ENCODE assay signal across 7 mouse cellular contexts in the genomic region with DNA sequence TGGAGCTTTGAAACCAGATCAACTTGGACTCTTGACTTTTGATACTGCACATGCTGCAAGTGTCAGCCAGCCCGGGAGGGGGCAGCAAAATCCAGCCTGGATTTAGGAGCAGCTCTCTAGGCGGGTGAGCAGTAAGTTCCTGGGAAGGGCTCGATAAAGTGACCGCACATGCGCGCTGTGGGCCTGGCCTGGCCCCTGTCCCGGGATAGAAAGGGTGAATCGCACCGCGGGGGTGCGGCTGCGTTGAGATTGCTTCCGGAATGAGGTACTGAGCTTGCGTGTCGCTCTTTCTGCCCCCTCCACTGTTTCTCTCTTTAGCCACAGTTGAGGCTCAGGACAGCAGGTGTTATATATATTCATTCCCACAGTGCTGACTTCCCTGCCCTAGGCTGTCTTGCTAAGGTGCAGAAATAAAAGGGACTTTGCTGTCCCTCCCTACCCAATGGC. TPM values are rescaled to one million over a fixed set of nuclear protein-coding genes. Genes with fewer than 3 reads are reported as not detected.
DNase-seq lines count a peak whose midpoint lies in the region; ATAC-seq and TF ChIP-seq lines count a peak whose summit lies in the region.

No protein-coding gene starts in this region.

- H3K27me3 ChIP-seq in intestine, postnatal 0 days (replicated peaks; ENCODE audit: control insufficient read depth, insufficient read depth, low read length): no peaks in the 10 kb centered on the region
- H3K27me3 ChIP-seq in midbrain, embryonic 13.5 days: peaks cover 12% of the 10 kb centered on the region

- under 1% methylated on average over 15 of the region's 15 CpGs for WGBS in intestine, postnatal 0 days
- 0% methylated on average over 15 of the region's 15 CpGs for WGBS in midbrain, embryonic 13.5 days

- DNase-seq in adrenal gland, adult 18-20 months (ENCODE audit: low spot score in 2 of 2): peak; percentile 80 to 87
- peak; percentile 92 for DNase-seq in embryo, embryonic 11 days
- DNase-seq in gonadal fat pad, adult 2 months (ENCODE audit: low read depth): peak; percentile 42
- DNase-seq in left cerebral cortex, postnatal 4 days: peak; percentile 86
- DNase-seq in spleen, adult 12 weeks (ENCODE audit: low spot score): peak; percentile 23

- intact Hi-C loops in left cerebral cortex, postnatal 4 days (cut with DNase I): loop anchor here (10.0 kb wide), 1 partner anchor 352 kb away; no protein-coding TSS in a partner anchor

- peak; percentile 95 for TF ChIP-seq CTCF in intestine, postnatal 0 days (IDR thresholded peaks at IDR 0.05; ENCODE audit: low read depth)

- no peak overlapping the region for H3K9ac ChIP-seq in intestine, postnatal 0 days (ENCODE audit: low read depth, low read length)
- peak overlapping the region; percentile 47 for H3K9ac ChIP-seq in midbrain, embryonic 13.5 days (replicated peaks)

- no peak overlapping the region for H3K27ac ChIP-seq in intestine, postnatal 0 days (ENCODE audit: low read depth, low read length)
- no peak overlapping the region for H3K27ac ChIP-seq in midbrain, embryonic 13.5 days

- peak overlapping the region; percentile 61 for H3K4me2 ChIP-seq in intestine, postnatal 0 days (replicated peaks; ENCODE audit: low read depth)
- peak overlapping the region; percentile 65 for H3K4me2 ChIP-seq in midbrain, embryonic 13.5 days (replicated peaks)

- ATAC-seq in intestine, postnatal 0 days: peak; percentile 98
- peak; percentile 98 for ATAC-seq in midbrain, embryonic 13.5 days

- no peaks in the 10 kb centered on the region for H3K9me3 ChIP-seq in intestine, postnatal 0 days (ENCODE audit: control insufficient read depth)
- no peaks in the 10 kb centered on the region for H3K9me3 ChIP-seq in midbrain, embryonic 13.5 days

- H3K4me3 ChIP-seq in intestine, postnatal 0 days (ENCODE audit: low read depth, low read length): peak overlapping the region; percentile 38
- peak overlapping the region; percentile 44 for H3K4me3 ChIP-seq in midbrain, embryonic 13.5 days (replicated peaks)

- H3K36me3 ChIP-seq in intestine, postnatal 0 days (ENCODE audit: control insufficient read depth, insufficient read depth): no peaks in the 10 kb centered on the region
- no peaks in the 10 kb centered on the region for H3K36me3 ChIP-seq in midbrain, embryonic 13.5 days

- no peaks in the 10 kb centered on the region for H3K4me1 ChIP-seq in intestine, postnatal 0 days (replicated peaks; ENCODE audit: control insufficient read depth, insufficient read depth, low read length)
- peaks cover 9% of the 10 kb centered on the region; the same call in 1 of the 2 replicates for H3K4me1 ChIP-seq in midbrain, embryonic 13.5 days (replicated peaks)

RNA-seq across cellular contexts. Expression of gene Tmem14a, which starts 52.1 kb away (rescaled TPM):
- 1 to 10 TPM; 5.5 to 5.9 TPM for total RNA-seq in adrenal gland, adult 18-20 months (2021)
- 7.5 and 10.3 TPM in 2 replicates for polyA plus RNA-seq in gonadal fat pad, adult 2 months (2012; rRNA removed)
- polyA plus RNA-seq in intestine, postnatal 0 days (2015; fragmentation: Nextera tagmentation; extraction: Ambion mirVana): 10.0 and 11.7 TPM in 2 replicates
- total RNA-seq in left cerebral cortex, postnatal 4 days (2021): 10 to 100 TPM; 13.4 to 13.7 TPM
- polyA plus RNA-seq in midbrain, embryonic 13.5 days (2015; fragmentation: Nextera tagmentation; extraction: Ambion mirVana): 15.7 and 16.7 TPM in 2 replicates

Comparison
In these comparisons a context has a peak if more than half of its experiments do, and no peak if none do; other contexts are left out.
1. DNase-seq: peak in every context shown above with its lines; median percentile 92 in embryo, embryonic 11 days; 86 in left cerebral cortex, postnatal 4 days; 84 in adrenal gland, adult 18-20 months; 42 in gonadal fat pad, adult 2 months; 23 in spleen, adult 12 weeks.